7 mouse cellular contexts compared by ENCODE assay signal in genomic region chr9:119983585-119984535, GRCm38 (mm10). TPM values are rescaled to one million over a fixed set of nuclear protein-coding genes. Genes with fewer than 3 reads are reported as not detected.
DNase-seq lines count a peak whose midpoint lies in the region; ATAC-seq and TF ChIP-seq lines count a peak whose summit lies in the region.

No protein-coding gene starts in this region.

- H3K9ac ChIP-seq in intestine, embryonic 15.5 days = peak overlapping the region; percentile 69
- peak overlapping the region; percentile 65 for H3K9ac ChIP-seq in limb, embryonic 12.5 days (replicated peaks)
- H3K9ac ChIP-seq in midbrain, embryonic 13.5 days (replicated peaks) = peak overlapping the region; percentile 58

- peak; percentile 84 for ATAC-seq in intestine, embryonic 15.5 days
- peak; percentile 57 for ATAC-seq in limb, embryonic 12.5 days (ENCODE audit: insufficient number of reproducible peaks, insufficient read depth, low FRiP score, low TSS enrichment, low read depth)
- ATAC-seq in midbrain, embryonic 13.5 days = peak; percentile 83

- peak overlapping the region; percentile 95 for H3K4me2 ChIP-seq in intestine, embryonic 15.5 days (replicated peaks)
- H3K4me2 ChIP-seq in limb, embryonic 12.5 days = peak overlapping the region; percentile 98
- H3K4me2 ChIP-seq in midbrain, embryonic 13.5 days (replicated peaks) = peak overlapping the region; percentile 87

- TF ChIP-seq POLR2A in small intestine, adult 2 months (IDR thresholded peaks at IDR 0.05; ENCODE audit: low read depth, low read length) = peak; percentile 94

- H3K9me3 ChIP-seq in intestine, embryonic 15.5 days = no peaks in the 10 kb centered on the region
- no peaks in the 10 kb centered on the region for H3K9me3 ChIP-seq in limb, embryonic 12.5 days
- no peaks in the 10 kb centered on the region for H3K9me3 ChIP-seq in midbrain, embryonic 13.5 days

- H3K4me1 ChIP-seq in intestine, embryonic 15.5 days (replicated peaks) = peaks cover 55% of the 10 kb centered on the region
- peaks cover 54% of the 10 kb centered on the region for H3K4me1 ChIP-seq in limb, embryonic 12.5 days (replicated peaks)
- H3K4me1 ChIP-seq in midbrain, embryonic 13.5 days (replicated peaks) = peaks cover 40% of the 10 kb centered on the region
- peaks cover 29% of the 10 kb centered on the region for H3K4me1 ChIP-seq in small intestine, adult 2 months (ENCODE audit: control insufficient read depth, insufficient read depth, insufficient read length, low read length)

- 2% methylated on average over 69 of the region's 79 CpGs for WGBS in intestine, embryonic 15.5 days
- 1% methylated on average over 50 of the region's 79 CpGs for WGBS in limb, embryonic 12.5 days
- under 1% methylated on average over 79 of the region's 79 CpGs for WGBS in midbrain, embryonic 13.5 days
- WGBS in small intestine, adult 2 months = 3% methylated on average over 78 of the region's 79 CpGs

- peak overlapping the region; percentile 95 for H3K27ac ChIP-seq in intestine, embryonic 15.5 days
- H3K27ac ChIP-seq in limb, embryonic 12.5 days = peak overlapping the region; percentile 41
- H3K27ac ChIP-seq in midbrain, embryonic 13.5 days = no peak overlapping the region
- peak overlapping the region; percentile 95 for H3K27ac ChIP-seq in small intestine, adult 2 months (ENCODE audit: insufficient read depth, low read depth, low read length)

- no peaks in the 10 kb centered on the region for H3K27me3 ChIP-seq in intestine, embryonic 15.5 days (replicated peaks)
- H3K27me3 ChIP-seq in limb, embryonic 12.5 days = peaks cover 5% of the 10 kb centered on the region; the same call in 1 of the 2 replicates
- peaks cover 47% of the 10 kb centered on the region for H3K27me3 ChIP-seq in midbrain, embryonic 13.5 days
- H3K27me3 ChIP-seq in small intestine, adult 2 months (ENCODE audit: control insufficient read depth, insufficient read depth, low read length) = no peaks in the 10 kb centered on the region

- intact Hi-C loops in gastrocnemius, postnatal 36 days (cut with DNase I) = no loop called here

- H3K36me3 ChIP-seq in intestine, embryonic 15.5 days = no peaks in the 10 kb centered on the region
- H3K36me3 ChIP-seq in limb, embryonic 12.5 days = no peaks in the 10 kb centered on the region
- H3K36me3 ChIP-seq in midbrain, embryonic 13.5 days = no peaks in the 10 kb centered on the region
- H3K36me3 ChIP-seq in small intestine, adult 2 months (ENCODE audit: control insufficient read depth, insufficient read depth, low read length) = no peaks in the 10 kb centered on the region

- TF ChIP-seq CTCF in small intestine, adult 2 months (IDR thresholded peaks at IDR 0.05; ENCODE audit: extremely low read depth, insufficient read length, insufficient replicate concordance, low read depth, low read length) = no peak

- DNase-seq in adrenal gland, adult 8-10 months = peak; percentile 88
- DNase-seq in embryo, embryonic 10 days (ENCODE audit: low spot score) = peak; percentile 84
- peak; percentile 82 to 91 for DNase-seq in gastrocnemius, postnatal 36 days

- H3K4me3 ChIP-seq in intestine, embryonic 15.5 days (replicated peaks) = peak overlapping the region; percentile 76
- peak overlapping the region; percentile 63 for H3K4me3 ChIP-seq in limb, embryonic 12.5 days (replicated peaks)
- H3K4me3 ChIP-seq in midbrain, embryonic 13.5 days (replicated peaks) = peak overlapping the region; percentile 58
- H3K4me3 ChIP-seq in small intestine, adult 2 months (ENCODE audit: low read depth, low read length) = peak overlapping the region; percentile 99

RNA-seq across cellular contexts. Expression of gene Csrnp1, which starts 0.6 kb away (rescaled TPM):
- 10 to 100 TPM in 3 of 4 experiments, 1 to 10 TPM in 1; 7.7 to 69.5 (median 16.0) TPM for total RNA-seq in adrenal gland, adult 8-10 months (2022)
- 10 to 100 TPM in 1 of 2 experiments, 1 to 10 TPM in 1; 3.0 to 11.0 TPM for total RNA-seq in gastrocnemius, postnatal 36 days (2021)
- 5.3 and 5.9 TPM in 2 replicates for polyA plus RNA-seq in intestine, embryonic 15.5 days (2015; fragmentation: Nextera tagmentation; extraction: Ambion mirVana)
- 4.6 and 4.8 TPM in 2 replicates for polyA plus RNA-seq in limb, embryonic 12.5 days (2016; fragmentation: Nextera tagmentation; extraction: Ambion mirVana)
- polyA plus RNA-seq in midbrain, embryonic 13.5 days (2015; fragmentation: Nextera tagmentation; extraction: Ambion mirVana) = 1.1 and 1.3 TPM in 2 replicates
- 18.2 and 28.3 TPM in 2 replicates for polyA plus RNA-seq in small intestine, adult 2 months (2012; rRNA removed)

RNA-seq across cellular contexts. Expression of gene Xirp1, which starts 39.5 kb away (rescaled TPM):
- under 1 TPM; 0.06 to 0.16 (median 0.10) TPM for total RNA-seq in adrenal gland, adult 8-10 months (2022)
- total RNA-seq in gastrocnemius, postnatal 36 days (2021) = 100 to 1,000 TPM in 1 of 2 experiments, 10 to 100 TPM in 1; 96.9 to 125 TPM
- polyA plus RNA-seq in intestine, embryonic 15.5 days (2015; fragmentation: Nextera tagmentation; extraction: Ambion mirVana) = 0.06 TPM in 1 of 2 replicates, not detected in the other
- polyA plus RNA-seq in limb, embryonic 12.5 days (2016; fragmentation: Nextera tagmentation; extraction: Ambion mirVana) = 0.44 and 0.59 TPM in 2 replicates
- polyA plus RNA-seq in midbrain, embryonic 13.5 days (2015; fragmentation: Nextera tagmentation; extraction: Ambion mirVana) = 0.03 TPM in 1 of 2 replicates, not detected in the other
- 0.13 TPM in 1 of 2 replicates, not detected in the other for polyA plus RNA-seq in small intestine, adult 2 months (2012; rRNA removed)

RNA-seq across cellular contexts. Expression of gene Ttc21a, which starts 46.5 kb away (rescaled TPM):
- under 1 TPM; 0.09 to 0.43 (median 0.28) TPM for total RNA-seq in adrenal gland, adult 8-10 months (2022)
- not detected for total RNA-seq in gastrocnemius, postnatal 36 days (2021)
- polyA plus RNA-seq in intestine, embryonic 15.5 days (2015; fragmentation: Nextera tagmentation; extraction: Ambion mirVana) = 0.11 TPM in 2 replicates
- polyA plus RNA-seq in limb, embryonic 12.5 days (2016; fragmentation: Nextera tagmentation; extraction: Ambion mirVana) = 0.31 and 0.44 TPM in 2 replicates
- polyA plus RNA-seq in midbrain, embryonic 13.5 days (2015; fragmentation: Nextera tagmentation; extraction: Ambion mirVana) = 0.28 and 0.44 TPM in 2 replicates
- polyA plus RNA-seq in small intestine, adult 2 months (2012; rRNA removed) = not detected in 2 replicates

RNA-seq across cellular contexts. Expression of gene Gorasp1, which starts 46.5 kb away (rescaled TPM):
- 10 to 100 TPM; 31.7 to 45.8 (median 42.3) TPM for total RNA-seq in adrenal gland, adult 8-10 months (2022)
- total RNA-seq in gastrocnemius, postnatal 36 days (2021) = 10 to 100 TPM; 14.5 to 15.3 TPM
- polyA plus RNA-seq in intestine, embryonic 15.5 days (2015; fragmentation: Nextera tagmentation; extraction: Ambion mirVana) = 29.3 and 29.6 TPM in 2 replicates
- 29.7 and 30.8 TPM in 2 replicates for polyA plus RNA-seq in limb, embryonic 12.5 days (2016; fragmentation: Nextera tagmentation; extraction: Ambion mirVana)
- polyA plus RNA-seq in midbrain, embryonic 13.5 days (2015; fragmentation: Nextera tagmentation; extraction: Ambion mirVana) = 22.9 and 23.1 TPM in 2 replicates
- 9.7 and 11.7 TPM in 2 replicates for polyA plus RNA-seq in small intestine, adult 2 months (2012; rRNA removed)
